Mouse (Mus musculus) urinary bladder, adult 18-20 months (tissue): ENCODE results near the gene Syt6.

Source experiments
- DNase-seq, 2 experiments: peaks; one replicate each; pipeline ENCODE4 v3.0.0; 2022; ENCODE audit warnings: low spot score in 2 of 2, mixed read lengths in 2 of 2

The Syt6 gene

GRCm38 (mm10) chr3:103647164-103647867, 72.3 kb downstream of the Syt6 start:
- DNase-seq = no peak

- no peak for DNase-seq
Observed at GRCm38 (mm10) chr3:103648486-103648885, 73.5 kb downstream of the Syt6 start.

GRCm38 (mm10) chr3:103649716-103650115, 74.7 kb downstream of the Syt6 start:
- no peak for DNase-seq

GRCm38 (mm10) chr3:103650406-103650805, 75.4 kb downstream of the Syt6 start:
- no peak for DNase-seq

- DNase-seq = no peak
Observed at GRCm38 (mm10) chr3:103660012-103660411, 85.0 kb downstream of the Syt6 start.

- no peak for DNase-seq
Observed at GRCm38 (mm10) chr3:103661714-103662113, 86.7 kb downstream of the Syt6 start.

- no peak for DNase-seq
Observed at GRCm38 (mm10) chr3:103663385-103663784, 88.4 kb downstream of the Syt6 start.

GRCm38 (mm10) chr3:103672113-103672512, 97.1 kb downstream of the Syt6 start:
- DNase-seq = no peak

- DNase-seq = no peak
Observed at GRCm38 (mm10) chr3:103672716-103673115, 97.7 kb downstream of the Syt6 start.

GRCm38 (mm10) chr3:103678811-103679210, 103.8 kb downstream of the Syt6 start:
- no peak for DNase-seq

- no peak for DNase-seq
Observed at GRCm38 (mm10) chr3:103682473-103682872, 107.4 kb downstream of the Syt6 start.

- no peak for DNase-seq
Observed at GRCm38 (mm10) chr3:103683234-103683965, 108.4 kb downstream of the Syt6 start.

- no peak for DNase-seq
Observed at GRCm38 (mm10) chr3:103683966-103684319, 108.9 kb downstream of the Syt6 start.

GRCm38 (mm10) chr3:103689043-103689442, 114.0 kb downstream of the Syt6 start:
- no peak for DNase-seq

- no peak for DNase-seq
Observed at GRCm38 (mm10) chr3:103690506-103690905, 115.5 kb downstream of the Syt6 start.
